Mouse (Mus musculus): Measurements from ENCODE around the gene Efna3.
A peak's percentile ranks its signal among the peaks of the same experiment; 100 is the strongest.

Gene Efna3

GRCm38 (mm10) chr3:89322514-89323165 lies at the start of gene Efna3:
Gene Efna3, minus strand, starts transcription at chr3:89322965.
- DNase-seq (ENCODE audit: low read depth) = no peak

GRCm38 (mm10) chr3:89367338-89367737 lies 44.6 kb upstream of the Efna3 start:
- DNase-seq (ENCODE audit: low read depth) = no peak

- DNase-seq (ENCODE audit: low read depth) = no peak
Measured at GRCm38 (mm10) chr3:89365486-89366414, 43.0 kb upstream of the Efna3 start.

GRCm38 (mm10) chr3:89365153-89365485 lies 42.4 kb upstream of the Efna3 start, which contains the start of gene Dcst1:
Gene Dcst1, minus strand, starts transcription at chr3:89365253.
- DNase-seq (ENCODE audit: low read depth) = no peak

- no peak for DNase-seq (ENCODE audit: low read depth)
Measured at GRCm38 (mm10) chr3:89364631-89365030, 41.9 kb upstream of the Efna3 start.

- DNase-seq (ENCODE audit: low read depth) = no peak
Measured at GRCm38 (mm10) chr3:89361675-89362074, 38.9 kb upstream of the Efna3 start, which contains the start of gene Dcst2. Gene Dcst2, plus strand, starts transcription at chr3:89361975.

- DNase-seq (ENCODE audit: low read depth) = no peak
Measured at GRCm38 (mm10) chr3:89360237-89360636, 37.5 kb upstream of the Efna3 start.

GRCm38 (mm10) chr3:89359630-89360029 lies 36.9 kb upstream of the Efna3 start:
- DNase-seq (ENCODE audit: low read depth) = no peak

- DNase-seq (ENCODE audit: low read depth) = no peak
Measured at GRCm38 (mm10) chr3:89356029-89356428, 33.3 kb upstream of the Efna3 start.

- no peak for DNase-seq (ENCODE audit: low read depth)
Measured at GRCm38 (mm10) chr3:89355512-89355902, 32.7 kb upstream of the Efna3 start.

- DNase-seq (ENCODE audit: low read depth) = peak; percentile 78
Measured at GRCm38 (mm10) chr3:89354816-89355511, 32.2 kb upstream of the Efna3 start.

- DNase-seq (ENCODE audit: low read depth) = no peak
Measured at GRCm38 (mm10) chr3:89351271-89351670, 28.5 kb upstream of the Efna3 start.

- DNase-seq (ENCODE audit: low read depth) = peak; percentile 73
Measured at GRCm38 (mm10) chr3:89349869-89350501, 27.2 kb upstream of the Efna3 start, which contains the start of gene Adam15. Gene Adam15, minus strand, starts transcription at chr3:89349996.

- DNase-seq (ENCODE audit: low read depth) = no peak
Measured at GRCm38 (mm10) chr3:89348911-89349868, 26.4 kb upstream of the Efna3 start.

- no peak for DNase-seq (ENCODE audit: low read depth)
Measured at GRCm38 (mm10) chr3:89347916-89348315, 25.2 kb upstream of the Efna3 start.

GRCm38 (mm10) chr3:89346815-89347540 lies 24.2 kb upstream of the Efna3 start:
- no peak for DNase-seq (ENCODE audit: low read depth)

- DNase-seq (ENCODE audit: low read depth) = no peak
Measured at GRCm38 (mm10) chr3:89343279-89343678, 20.5 kb upstream of the Efna3 start.

GRCm38 (mm10) chr3:89341794-89342193 lies 19.0 kb upstream of the Efna3 start:
- DNase-seq (ENCODE audit: low read depth) = no peak

GRCm38 (mm10) chr3:89340465-89340864 lies 17.7 kb upstream of the Efna3 start:
- peak; percentile 67 for DNase-seq (ENCODE audit: low read depth)

- no peak for DNase-seq (ENCODE audit: low read depth)
Measured at GRCm38 (mm10) chr3:89339416-89339815, 16.7 kb upstream of the Efna3 start.
